In genomic region chr2:7040940-7041339, GRCm38 (mm10) we compare ENCODE assay signal across 1 mouse cellular context.
TF ChIP-seq lines count a peak whose summit lies in the region.

No protein-coding gene starts in this region.

TF ChIP-seq in CH12.LX, 34 proteins besides CTCF, POLR2A, EP300 and RAD21 (continued from another document):
- no peak for TF ChIP-seq GABPA (IDR thresholded peaks at IDR 0.05; ENCODE audit: insufficient replicate concordance, low read depth, low read length)
TF ChIP-seq in CH12.LX: peak in this region for 13.
